Mouse (Mus musculus): ENCODE measurements at regions not wholly inside any gene's neighbourhood (a gene's known extent, or its start where the extent isn't known, plus 50 kb on each side); places are given as distances from the start of the nearest gene placed in this dataset.

DNA sequence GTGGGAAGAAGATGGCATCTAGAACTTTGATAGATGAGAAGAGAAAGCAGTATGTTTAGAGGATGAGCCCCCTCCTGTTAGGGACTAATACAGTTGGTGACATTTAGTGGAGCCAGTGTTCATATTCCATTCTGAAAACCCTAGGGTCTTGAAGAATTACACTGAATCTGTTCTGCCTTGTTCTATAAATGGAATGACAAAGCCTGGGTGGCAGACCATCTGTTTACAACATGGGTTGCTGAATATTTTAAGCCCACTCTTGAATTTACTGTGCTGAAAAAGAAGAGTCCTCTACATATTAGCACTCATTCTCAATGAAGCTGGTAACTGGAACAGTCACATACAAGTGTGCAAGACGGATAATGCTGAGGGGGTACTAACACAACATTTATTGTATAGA lies 704.6 kb downstream of the Robo2 start:
- WGBS (ENCODE audit: insufficient replicate concordance), result 85% methylated on average over 1 of the region's 1 CpGs
- Histone ChIP-seq H3K27ac (ENCODE audit: low read depth, low read length) (no peak overlapping the region), H3K27me3 (ENCODE audit: control insufficient read depth, insufficient read depth, low read length) (no peaks in the 10 kb centered on the region), H3K9ac (ENCODE audit: low read depth, low read length) (no peak overlapping the region), H3K4me1 (ENCODE audit: control insufficient read depth, insufficient read depth, low read length) (no peaks in the 10 kb centered on the region), H3K4me3 (ENCODE audit: low read depth, low read length) (no peak overlapping the region), H3K4me2 (no peak overlapping the region), H3K36me3 (ENCODE audit: control insufficient read depth, insufficient read depth, low read length) (no peaks in the 10 kb centered on the region), H3K9me3 (replicated peaks; ENCODE audit: control insufficient read depth, low read length) (no peaks in the 10 kb centered on the region)
- no peak for ATAC-seq (replicated peaks; ENCODE audit: insufficient number of reproducible peaks, low FRiP score, low TSS enrichment)

DNA sequence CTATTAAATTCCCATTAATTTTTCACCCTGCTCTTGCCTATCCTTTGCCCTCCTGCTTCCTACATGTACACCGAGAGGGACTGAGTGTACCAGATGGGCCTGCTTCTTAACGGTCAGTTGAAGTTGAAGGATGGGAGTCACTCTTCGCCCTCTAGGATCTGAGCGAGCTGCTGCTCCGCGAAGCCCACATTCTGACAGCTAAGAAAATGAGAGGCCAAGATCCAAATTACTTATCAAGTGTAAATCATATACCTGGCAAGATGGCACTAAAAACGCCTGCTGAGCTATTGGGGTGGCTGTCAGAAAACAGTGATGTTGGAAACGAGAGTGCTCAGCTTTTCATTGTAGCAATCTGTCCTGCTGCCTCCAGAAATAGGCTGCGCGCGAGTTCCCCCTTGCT lies 722.4 kb downstream of the Robo2 start:
- H3K4me3 ChIP-seq (ENCODE audit: low read depth, low read length), result no peak overlapping the region
- H3K9ac ChIP-seq (ENCODE audit: low read depth, low read length), result no peak overlapping the region
- no peak for ATAC-seq (replicated peaks; ENCODE audit: insufficient number of reproducible peaks, low FRiP score, low TSS enrichment)
- no peaks in the 10 kb centered on the region for H3K27me3 ChIP-seq (ENCODE audit: control insufficient read depth, insufficient read depth, low read length)
- H3K9me3 ChIP-seq (replicated peaks; ENCODE audit: control insufficient read depth, low read length), result no peaks in the 10 kb centered on the region
- H3K4me2 ChIP-seq, result no peak overlapping the region
- no peak overlapping the region for H3K27ac ChIP-seq (ENCODE audit: low read depth, low read length)
- no peaks in the 10 kb centered on the region for H3K36me3 ChIP-seq (ENCODE audit: control insufficient read depth, insufficient read depth, low read length)
- H3K4me1 ChIP-seq (ENCODE audit: control insufficient read depth, insufficient read depth, low read length), result no peaks in the 10 kb centered on the region
- 77% methylated on average over 11 of the region's 11 CpGs for WGBS (ENCODE audit: insufficient replicate concordance)

DNA sequence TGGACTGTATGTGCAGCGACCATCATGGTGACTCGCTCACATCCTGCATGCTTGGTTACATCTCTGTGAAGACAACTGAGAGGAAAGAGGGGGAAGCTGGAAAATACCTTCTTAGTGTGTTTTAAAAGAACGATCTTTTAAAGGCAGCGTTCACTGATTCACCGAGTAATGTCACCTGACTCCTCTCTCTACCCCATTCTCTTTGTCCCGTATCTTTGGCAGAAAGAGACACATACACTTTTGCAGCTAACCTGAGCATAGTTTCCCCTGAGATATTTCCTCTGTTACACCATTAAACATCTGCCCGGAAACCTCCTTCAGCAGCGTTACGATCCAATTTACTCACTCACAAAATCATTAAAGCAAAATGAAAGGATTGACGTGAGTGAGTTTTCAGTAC lies 731.8 kb downstream of the Robo2 start:
- Histone ChIP-seq H3K4me1 (ENCODE audit: control insufficient read depth, insufficient read depth, low read length) (no peaks in the 10 kb centered on the region), H3K27ac (ENCODE audit: low read depth, low read length) (no peak overlapping the region), H3K36me3 (ENCODE audit: control insufficient read depth, insufficient read depth, low read length) (no peaks in the 10 kb centered on the region), H3K4me3 (ENCODE audit: low read depth, low read length) (no peak overlapping the region), H3K9me3 (replicated peaks; ENCODE audit: control insufficient read depth, low read length) (no peaks in the 10 kb centered on the region), H3K9ac (ENCODE audit: low read depth, low read length) (no peak overlapping the region), H3K4me2 (no peak overlapping the region), H3K27me3 (ENCODE audit: control insufficient read depth, insufficient read depth, low read length) (no peaks in the 10 kb centered on the region)
- no peak for ATAC-seq (replicated peaks; ENCODE audit: insufficient number of reproducible peaks, low FRiP score, low TSS enrichment)
- WGBS (ENCODE audit: insufficient replicate concordance), result 86% methylated on average over 10 of the region's 10 CpGs

DNA sequence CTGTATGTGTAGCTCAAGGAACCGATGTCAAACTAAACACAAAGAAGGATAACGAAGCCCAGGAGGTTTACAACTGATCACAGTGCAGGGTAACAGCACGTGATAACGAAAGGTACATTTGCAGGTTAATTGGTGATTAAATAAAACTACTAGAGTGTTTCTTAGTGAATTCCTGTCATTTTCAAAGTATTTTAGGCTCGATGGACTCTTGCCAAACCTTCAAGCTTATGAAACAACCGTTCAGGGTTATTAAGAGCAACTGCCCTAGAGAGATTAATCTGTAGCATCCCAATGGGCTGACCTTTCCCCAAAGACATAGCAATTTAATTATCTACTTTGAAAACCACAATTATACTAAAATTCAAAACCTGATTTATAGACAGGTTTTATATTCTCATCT lies 741.1 kb downstream of the Robo2 start:
- no peak for ATAC-seq (replicated peaks; ENCODE audit: insufficient number of reproducible peaks, low FRiP score, low TSS enrichment)

DNA sequence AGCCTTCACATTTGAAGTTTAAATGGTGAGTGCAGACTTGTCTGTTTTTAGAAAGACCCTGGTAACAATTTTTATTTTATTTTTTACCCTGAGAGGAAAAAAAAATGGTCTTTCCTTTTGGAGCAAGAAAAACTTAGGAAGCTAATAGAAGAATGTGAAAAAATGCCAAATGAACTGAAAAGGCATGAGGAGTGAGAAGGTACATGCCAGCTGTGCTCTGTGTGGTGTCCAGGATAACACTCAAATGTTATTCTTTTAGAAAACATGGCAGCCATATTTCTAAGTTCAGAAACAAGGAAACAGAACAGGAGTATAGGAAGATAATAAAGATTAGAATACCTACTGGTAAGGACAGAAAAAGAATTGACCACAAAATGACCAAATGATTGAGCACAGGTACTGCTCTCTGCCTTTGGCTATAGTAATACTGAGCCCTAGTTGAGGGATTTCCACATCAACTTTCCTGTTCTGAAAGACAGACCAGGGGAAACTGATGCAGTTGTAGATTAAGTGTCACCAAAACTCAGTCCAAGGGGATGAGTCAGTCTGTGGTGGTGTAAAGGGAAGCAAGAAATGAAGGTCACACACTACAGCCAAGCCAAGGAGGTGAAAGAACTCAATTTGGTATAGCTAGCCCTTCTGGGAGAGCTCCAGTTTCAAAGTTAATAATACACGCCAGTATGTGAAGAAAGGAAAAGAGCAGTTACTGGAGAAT lies 758.5 kb downstream of the Robo2 start:
- Histone ChIP-seq H3K27ac (ENCODE audit: low read depth, low read length) (no peak overlapping the region), H3K9me3 (replicated peaks; ENCODE audit: control insufficient read depth, low read length) (no peaks in the 10 kb centered on the region), H3K4me3 (ENCODE audit: low read depth, low read length) (no peak overlapping the region), H3K9ac (ENCODE audit: low read depth, low read length) (no peak overlapping the region), H3K4me2 (no peak overlapping the region), H3K27me3 (ENCODE audit: control insufficient read depth, insufficient read depth, low read length) (no peaks in the 10 kb centered on the region), H3K4me1 (ENCODE audit: control insufficient read depth, insufficient read depth, low read length) (no peaks in the 10 kb centered on the region), H3K36me3 (ENCODE audit: control insufficient read depth, insufficient read depth, low read length) (no peaks in the 10 kb centered on the region)
- no peak for ATAC-seq (replicated peaks; ENCODE audit: insufficient number of reproducible peaks, low FRiP score, low TSS enrichment)
- WGBS (ENCODE audit: insufficient replicate concordance), result 94% methylated on average over 1 of the region's 1 CpGs

More for the DNA sequence above, 741.1 kb downstream of the Robo2 start:
- Histone ChIP-seq H3K27me3 (ENCODE audit: control insufficient read depth, insufficient read depth, low read length) (no peaks in the 10 kb centered on the region), H3K4me1 (ENCODE audit: control insufficient read depth, insufficient read depth, low read length) (no peaks in the 10 kb centered on the region), H3K9ac (ENCODE audit: low read depth, low read length) (no peak overlapping the region), H3K27ac (ENCODE audit: low read depth, low read length) (no peak overlapping the region), H3K36me3 (ENCODE audit: control insufficient read depth, insufficient read depth, low read length) (no peaks in the 10 kb centered on the region), H3K4me3 (ENCODE audit: low read depth, low read length) (no peak overlapping the region), H3K9me3 (replicated peaks; ENCODE audit: control insufficient read depth, low read length) (no peaks in the 10 kb centered on the region), H3K4me2 (no peak overlapping the region)
- 73% methylated on average over 6 of the region's 6 CpGs for WGBS (ENCODE audit: insufficient replicate concordance)

DNA sequence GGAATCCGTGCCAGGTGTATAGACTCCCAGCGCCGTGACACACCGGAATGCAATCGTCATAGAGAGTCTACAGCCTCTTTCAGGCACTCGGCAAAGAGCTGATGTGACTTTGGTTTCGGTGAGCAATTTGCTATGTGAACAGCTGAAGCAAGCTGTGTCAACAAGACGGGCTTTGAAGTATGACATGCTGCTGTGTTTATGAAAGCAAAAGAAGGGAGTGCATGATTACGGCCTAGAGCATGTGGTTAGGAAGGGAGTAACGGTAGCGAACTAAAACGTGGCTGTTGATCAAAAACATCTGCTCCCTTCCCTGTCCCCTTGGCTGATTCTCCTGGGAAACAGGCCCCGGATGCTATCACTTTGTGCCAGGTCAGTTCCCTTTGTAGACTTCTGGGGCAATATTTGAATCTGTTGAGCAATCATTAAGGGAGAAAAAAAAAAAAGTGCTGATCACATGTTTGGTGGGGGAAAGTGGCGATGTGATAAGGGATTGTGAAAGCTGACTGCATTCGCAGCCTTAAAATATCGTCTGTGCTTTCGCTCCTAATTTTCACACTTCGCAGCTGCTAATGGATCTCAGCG lies 764.3 kb downstream of the Robo2 start:
- Histone ChIP-seq H3K4me1 (ENCODE audit: control insufficient read depth, insufficient read depth, low read length) (no peaks in the 10 kb centered on the region), H3K4me3 (ENCODE audit: low read depth, low read length) (no peak overlapping the region), H3K9ac (ENCODE audit: low read depth, low read length) (no peak overlapping the region), H3K4me2 (peak overlapping the region; percentile 45), H3K36me3 (ENCODE audit: control insufficient read depth, insufficient read depth, low read length) (no peaks in the 10 kb centered on the region), H3K9me3 (replicated peaks; ENCODE audit: control insufficient read depth, low read length) (no peaks in the 10 kb centered on the region), H3K27me3 (ENCODE audit: control insufficient read depth, insufficient read depth, low read length) (no peaks in the 10 kb centered on the region), H3K27ac (ENCODE audit: low read depth, low read length) (no peak overlapping the region)
- no peak for ATAC-seq (replicated peaks; ENCODE audit: insufficient number of reproducible peaks, low FRiP score, low TSS enrichment)
- WGBS (ENCODE audit: insufficient replicate concordance), result 44% methylated on average over 19 of the region's 19 CpGs

DNA sequence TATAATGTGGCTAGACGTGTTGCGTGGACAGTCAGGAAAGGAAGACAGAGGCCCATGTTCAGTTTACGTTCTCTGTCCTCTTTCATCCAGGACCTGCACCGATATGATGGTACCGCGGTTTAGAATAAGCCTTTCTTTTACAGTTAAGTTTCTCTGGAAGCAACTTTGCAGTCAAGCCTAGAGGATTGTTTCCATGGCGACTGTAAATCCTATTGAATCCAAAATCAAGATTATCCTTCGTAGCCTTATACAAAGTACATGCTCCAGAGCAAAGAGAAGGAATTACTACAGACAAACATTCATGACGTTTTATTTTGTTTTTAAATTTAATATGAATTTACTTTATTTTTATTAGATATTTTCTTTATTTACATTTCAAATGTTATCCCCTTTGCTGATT lies 798.6 kb downstream of the Robo2 start:
- H3K36me3 ChIP-seq (ENCODE audit: control insufficient read depth, insufficient read depth, low read length), result no peaks in the 10 kb centered on the region
- 90% methylated on average over 9 of the region's 9 CpGs for WGBS (ENCODE audit: insufficient replicate concordance)
- H3K4me1 ChIP-seq (ENCODE audit: control insufficient read depth, insufficient read depth, low read length), result no peaks in the 10 kb centered on the region
- H3K9ac ChIP-seq (ENCODE audit: low read depth, low read length), result no peak overlapping the region
- no peak overlapping the region for H3K4me2 ChIP-seq
- H3K9me3 ChIP-seq (replicated peaks; ENCODE audit: control insufficient read depth, low read length), result no peaks in the 10 kb centered on the region
- ATAC-seq (replicated peaks; ENCODE audit: insufficient number of reproducible peaks, low FRiP score, low TSS enrichment), result no peak
- H3K27me3 ChIP-seq (ENCODE audit: control insufficient read depth, insufficient read depth, low read length), result no peaks in the 10 kb centered on the region
- H3K27ac ChIP-seq (ENCODE audit: low read depth, low read length), result no peak overlapping the region
- H3K4me3 ChIP-seq (ENCODE audit: low read depth, low read length), result no peak overlapping the region

DNA sequence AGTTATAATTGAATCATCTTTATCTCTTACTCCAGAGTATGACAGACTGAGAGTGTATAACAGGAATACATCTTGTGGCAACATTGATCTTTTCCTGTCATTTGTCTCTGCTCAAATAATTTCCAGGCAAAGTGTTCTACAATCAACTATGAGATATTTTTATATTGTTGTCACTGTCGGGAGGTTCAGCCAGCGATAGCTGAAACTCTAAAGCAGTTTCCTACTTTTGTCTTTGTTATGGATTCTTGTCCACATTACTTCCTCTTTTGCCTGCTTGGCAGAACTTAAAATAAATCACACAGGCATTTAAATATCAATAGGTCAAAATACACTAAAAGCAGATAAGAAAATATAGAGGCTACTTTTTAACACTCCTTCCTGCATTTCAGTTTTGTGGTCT lies 820.2 kb downstream of the Robo2 start:
- WGBS (ENCODE audit: insufficient replicate concordance), result 44% methylated on average over 2 of the region's 2 CpGs
- Histone ChIP-seq H3K27me3 (ENCODE audit: control insufficient read depth, insufficient read depth, low read length) (no peaks in the 10 kb centered on the region), H3K27ac (ENCODE audit: low read depth, low read length) (no peak overlapping the region), H3K4me2 (no peak overlapping the region), H3K9me3 (replicated peaks; ENCODE audit: control insufficient read depth, low read length) (no peaks in the 10 kb centered on the region), H3K9ac (ENCODE audit: low read depth, low read length) (no peak overlapping the region), H3K36me3 (ENCODE audit: control insufficient read depth, insufficient read depth, low read length) (no peaks in the 10 kb centered on the region), H3K4me3 (ENCODE audit: low read depth, low read length) (no peak overlapping the region), H3K4me1 (ENCODE audit: control insufficient read depth, insufficient read depth, low read length) (no peaks in the 10 kb centered on the region)
- ATAC-seq (replicated peaks; ENCODE audit: insufficient number of reproducible peaks, low FRiP score, low TSS enrichment), result no peak

DNA sequence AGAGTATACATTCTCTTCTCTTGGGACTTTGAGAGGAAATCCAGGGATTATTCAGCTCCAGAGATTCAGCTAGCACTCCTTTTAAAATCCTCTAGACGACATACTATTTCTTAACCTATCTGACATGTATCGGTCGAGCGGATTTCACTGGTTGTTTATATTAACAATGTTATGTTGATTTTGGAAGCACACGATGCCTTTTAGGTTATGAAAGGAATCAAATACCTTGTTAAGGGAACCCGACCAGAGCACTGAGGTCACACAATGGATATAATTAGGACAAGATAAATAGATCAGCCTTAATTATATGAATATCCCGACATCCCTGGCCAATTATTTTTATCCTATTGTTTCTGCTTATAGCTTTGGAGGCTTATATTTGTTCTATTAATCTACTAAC lies 850.4 kb downstream of the Robo2 start:
- no peaks in the 10 kb centered on the region for H3K27me3 ChIP-seq (ENCODE audit: control insufficient read depth, insufficient read depth, low read length)
- H3K9ac ChIP-seq (ENCODE audit: low read depth, low read length), result no peak overlapping the region
- H3K4me1 ChIP-seq (ENCODE audit: control insufficient read depth, insufficient read depth, low read length), result no peaks in the 10 kb centered on the region
- H3K9me3 ChIP-seq (replicated peaks; ENCODE audit: control insufficient read depth, low read length), result no peaks in the 10 kb centered on the region
- no peak overlapping the region for H3K4me2 ChIP-seq
- H3K27ac ChIP-seq (ENCODE audit: low read depth, low read length), result no peak overlapping the region
- WGBS (ENCODE audit: insufficient replicate concordance), result 76% methylated on average over 7 of the region's 7 CpGs
- H3K4me3 ChIP-seq (ENCODE audit: low read depth, low read length), result no peak overlapping the region
- ATAC-seq (replicated peaks; ENCODE audit: insufficient number of reproducible peaks, low FRiP score, low TSS enrichment), result no peak
- no peaks in the 10 kb centered on the region for H3K36me3 ChIP-seq (ENCODE audit: control insufficient read depth, insufficient read depth, low read length)
